Mouse (Mus musculus): Measurements from ENCODE around the gene Zfp963. TPM values are rescaled to one million over a fixed set of nuclear protein-coding genes. Genes with fewer than 3 reads are reported as not detected.
"Not testable (repeated sequence)": the region's sequence is repeated elsewhere in the genome, so short reads cannot be mapped to it uniquely, and the experiment has no call there.

The Zfp963 gene
- total RNA-seq, 1 experiment from 2014 or later, result 4.8 TPM

DNA sequence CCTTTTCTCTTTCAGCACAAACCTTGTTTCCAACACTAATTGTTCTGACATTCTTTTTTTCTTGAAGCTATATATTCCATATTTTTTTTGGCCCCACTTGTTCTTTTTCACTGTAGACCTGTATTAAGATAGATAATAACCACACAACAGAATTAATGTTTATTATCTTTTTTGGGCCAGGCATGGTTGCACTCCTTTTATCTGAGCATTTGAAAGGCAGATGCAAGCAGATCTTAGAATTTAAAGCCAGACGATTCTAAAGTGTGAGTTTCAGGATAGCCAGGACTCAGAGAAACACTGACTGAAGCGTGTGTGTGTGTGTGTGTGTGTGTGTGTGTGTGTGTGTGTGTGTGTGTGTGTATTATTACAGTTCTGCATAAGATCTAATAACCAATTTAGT is 2.7 kb upstream of the Zfp963 start:
- ATAC-seq (replicated peaks; ENCODE audit: low read depth, poor library complexity, severe bottlenecking), result no peak

DNA sequence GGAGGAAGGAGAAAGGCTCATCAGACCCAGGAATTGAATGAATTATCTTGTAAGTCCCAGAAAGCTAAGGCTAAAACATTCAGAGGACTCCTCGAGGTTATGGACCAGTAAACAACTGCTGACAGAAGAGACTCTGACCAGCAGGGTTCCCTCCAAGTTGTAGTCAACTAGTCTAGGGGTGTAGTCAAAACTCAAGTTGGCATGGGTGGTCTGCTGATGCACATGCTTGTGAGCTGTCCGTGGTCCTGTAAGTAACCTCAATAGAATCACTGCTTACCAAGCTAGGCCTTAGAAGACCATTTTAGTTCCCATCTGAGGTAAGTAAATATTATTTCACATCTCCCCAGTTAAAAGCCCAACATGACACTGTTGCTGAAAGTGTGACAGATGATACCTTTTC is 8.5 kb downstream of the Zfp963 start:
- ATAC-seq (replicated peaks; ENCODE audit: low read depth, poor library complexity, severe bottlenecking), result no peak

DNA sequence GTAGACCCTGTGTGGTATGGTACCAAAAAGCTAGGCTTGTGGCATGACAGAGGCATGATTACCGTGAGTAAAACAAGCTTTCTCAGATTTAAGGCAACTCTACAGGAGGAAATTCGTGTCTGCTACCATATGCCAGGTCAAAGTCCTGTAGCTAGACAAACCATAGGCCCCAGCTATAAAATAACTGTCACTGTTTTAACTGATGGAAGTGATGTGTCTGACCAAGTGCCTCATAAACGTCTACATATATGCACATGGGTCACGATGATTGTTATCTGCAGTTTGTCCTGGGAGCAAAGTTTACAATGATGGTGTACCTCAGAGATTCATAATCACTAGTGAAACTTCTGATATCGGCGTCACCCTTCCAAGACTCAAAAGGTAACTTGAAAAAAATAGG is 9.0 kb downstream of the Zfp963 start:
- ATAC-seq (replicated peaks; ENCODE audit: low read depth, poor library complexity, severe bottlenecking), result no peak

DNA sequence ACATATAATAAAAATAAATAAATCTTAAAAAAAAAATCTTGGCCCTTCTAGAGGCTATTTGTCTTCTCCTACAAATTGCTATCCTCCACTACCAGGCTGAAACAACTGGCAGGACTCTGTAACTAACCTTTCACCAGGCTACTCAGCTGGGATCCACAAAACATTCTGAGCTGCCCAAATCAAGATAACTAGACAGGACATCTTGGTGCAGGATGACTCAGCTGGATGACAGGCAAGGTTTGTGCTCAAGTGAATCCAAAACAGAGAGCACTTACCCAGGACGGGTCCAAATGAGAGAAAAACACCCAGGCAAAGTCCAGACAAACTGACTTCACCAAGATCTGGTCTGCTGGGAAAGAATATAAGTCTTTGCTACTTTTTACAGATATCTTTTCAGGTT is 14.3 kb downstream of the Zfp963 start:
- ATAC-seq (replicated peaks; ENCODE audit: low read depth, poor library complexity, severe bottlenecking), result no peak

DNA sequence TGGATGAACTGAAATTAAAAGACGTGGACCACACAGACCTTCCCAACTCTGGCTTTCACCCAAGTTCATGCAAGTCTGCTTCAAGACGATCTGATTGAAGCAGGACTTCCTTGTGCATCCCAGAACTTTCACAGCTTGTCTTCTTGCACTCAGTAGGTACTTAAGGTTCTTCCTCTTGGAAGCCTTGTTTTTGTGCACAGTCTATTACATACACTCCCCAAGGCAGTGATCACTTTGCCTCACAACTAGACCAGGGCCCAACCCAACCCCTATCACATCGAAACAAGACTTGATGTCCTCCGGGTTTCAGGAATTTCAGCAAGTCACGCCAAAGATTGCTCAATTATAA is 32.6 kb downstream of the Zfp963 start:
- no peak for ATAC-seq (replicated peaks; ENCODE audit: low read depth, poor library complexity, severe bottlenecking)

DNA sequence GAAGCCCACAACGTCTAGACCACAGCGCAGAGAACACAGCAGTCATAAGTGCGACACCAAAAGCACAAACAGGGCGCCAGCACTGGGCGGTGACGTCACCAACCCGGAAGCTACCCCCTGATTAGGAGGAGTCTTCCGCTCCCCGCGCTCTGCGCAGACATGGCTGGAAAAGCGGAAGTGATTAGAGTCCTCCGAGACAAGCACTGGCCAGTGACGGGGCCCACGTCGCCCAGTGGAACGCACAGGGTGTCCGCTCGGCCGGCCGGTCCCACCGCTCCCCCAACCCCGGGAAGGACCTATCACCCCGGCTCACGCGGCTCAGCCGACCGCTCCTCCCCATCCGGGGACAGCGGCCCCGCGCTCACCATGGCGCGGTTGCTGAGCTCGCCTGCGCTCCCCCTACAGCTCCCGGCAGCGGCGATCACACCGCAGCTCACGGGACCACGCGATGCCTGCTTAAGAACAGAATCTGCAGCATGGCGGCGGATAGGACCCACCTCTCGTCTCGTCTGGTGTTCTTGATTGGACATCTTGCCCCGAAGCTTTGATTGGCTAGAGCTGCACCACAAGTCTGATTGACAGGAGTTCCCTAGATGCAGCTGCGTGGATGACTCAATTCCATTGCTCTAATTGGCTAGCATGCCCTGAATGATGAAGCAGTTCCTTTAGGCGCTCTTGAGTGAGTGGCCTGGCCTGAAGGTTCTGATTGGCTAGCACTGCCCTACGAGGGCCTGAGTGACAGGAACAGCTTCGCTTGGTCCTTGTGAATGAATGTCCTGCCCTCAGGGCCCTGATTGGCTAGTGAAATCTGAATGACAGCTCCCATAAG is 33.2 kb downstream of the Zfp963 start:
- peak; percentile 94 for ATAC-seq (replicated peaks; ENCODE audit: low read depth, poor library complexity, severe bottlenecking)

DNA sequence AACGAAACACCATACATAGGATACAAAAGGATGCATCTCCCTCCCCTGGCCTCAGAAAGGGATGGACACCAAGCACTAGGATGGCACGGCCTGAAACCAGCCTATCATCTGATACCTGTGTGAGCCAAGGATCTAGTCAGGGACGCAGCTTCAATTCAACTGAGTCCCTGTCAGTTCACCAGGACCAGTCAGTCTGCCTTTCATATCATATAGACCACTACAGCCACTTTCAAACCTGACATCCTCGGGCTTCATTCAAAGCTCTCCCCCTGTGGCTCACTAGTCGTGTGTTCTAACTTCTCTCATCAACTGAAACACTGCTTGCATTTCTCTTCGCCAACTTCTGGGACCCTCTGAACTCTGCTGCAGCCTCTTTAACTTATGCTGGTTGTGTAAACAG is 34.4 kb downstream of the Zfp963 start:
- no peak for ATAC-seq (replicated peaks; ENCODE audit: low read depth, poor library complexity, severe bottlenecking)

DNA sequence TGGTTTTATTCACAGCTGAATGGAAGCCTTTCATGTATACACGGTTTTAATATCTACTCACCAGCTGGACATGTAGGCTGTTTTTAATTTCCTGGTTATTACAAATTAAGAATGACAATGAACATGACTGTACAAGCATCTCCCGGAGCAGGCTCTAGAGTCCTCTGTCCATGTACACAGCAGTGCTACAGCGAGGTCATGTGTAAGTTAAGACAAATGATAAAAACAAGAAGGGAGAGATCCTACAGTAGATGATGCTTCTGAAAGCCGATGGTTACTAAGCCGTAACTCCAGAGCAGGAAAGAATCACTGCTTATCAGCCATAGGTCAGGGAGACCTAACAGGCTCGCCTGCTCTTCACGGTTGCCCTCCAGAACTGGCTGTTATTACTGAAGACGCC is 36.3 kb downstream of the Zfp963 start:
- ATAC-seq (replicated peaks; ENCODE audit: low read depth, poor library complexity, severe bottlenecking), result no peak

DNA sequence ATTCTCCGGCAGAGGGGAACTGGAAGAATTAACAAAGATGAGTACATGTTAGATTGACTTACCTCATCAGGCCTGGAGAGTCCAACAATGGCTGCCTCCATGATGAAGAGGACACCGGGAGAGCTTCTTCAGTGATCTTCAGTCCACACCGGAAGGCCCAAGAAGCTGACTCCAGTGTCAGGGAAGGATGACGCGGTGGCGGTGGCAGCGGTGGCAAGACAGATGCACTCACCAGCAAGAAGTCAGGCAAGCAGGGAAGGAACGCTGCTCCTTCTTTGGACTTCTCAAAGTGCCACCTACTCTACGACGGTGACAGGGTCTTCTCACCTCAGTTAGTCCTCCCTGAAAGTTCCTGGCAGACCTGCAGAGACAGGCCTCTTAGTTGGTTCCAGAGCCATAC is 39.1 kb downstream of the Zfp963 start, which contains the start of gene Zfp869:
Zfp869 (minus strand) TSS at position 101 of the 400 bp plus-strand sequence.
- ATAC-seq (replicated peaks; ENCODE audit: low read depth, poor library complexity, severe bottlenecking), result not testable (repeated sequence)

DNA sequence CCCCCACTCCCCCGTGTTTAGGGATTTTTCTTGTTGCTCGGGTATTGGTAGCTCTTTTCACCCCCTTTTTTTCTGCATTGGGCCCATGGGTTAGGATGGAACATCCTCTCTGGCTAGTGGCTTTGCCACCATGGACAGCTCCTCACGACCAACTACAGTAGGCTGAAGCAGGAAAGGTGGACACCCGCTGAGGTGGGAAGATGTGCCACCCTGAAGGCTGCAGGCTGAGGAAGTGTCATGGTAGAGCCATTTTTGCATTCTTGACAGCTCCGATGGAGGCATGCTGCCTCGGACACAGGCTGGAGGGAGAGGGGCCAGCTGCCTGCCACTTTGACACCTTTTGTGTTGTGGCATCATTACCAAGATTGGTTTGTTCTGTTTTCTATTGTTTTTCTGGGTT is 48.0 kb downstream of the Zfp963 start:
- ATAC-seq (replicated peaks; ENCODE audit: low read depth, poor library complexity, severe bottlenecking), result no peak

Other genes with a start within 250 kb of the Zfp963 start
- gene Gm7697, start 227.0 kb downstream of the Zfp963 start, total RNA-seq (2017), result not detected in 2 replicates
- 13.1 and 28.9 TPM in 2 replicates for gene Zfp868, start 124.4 kb downstream of the Zfp963 start, total RNA-seq (2017)
- gene Zfp964, start 95.5 kb downstream of the Zfp963 start, total RNA-seq (2017), result 0.59 and 0.87 TPM in 2 replicates
- 31.2 and 36.5 TPM in 2 replicates for gene Zfp869, start 39.2 kb downstream of the Zfp963 start, total RNA-seq (2017)
- gene Gm20422, start 24.9 kb upstream of the Zfp963 start, total RNA-seq (2017), result not detected in 2 replicates
- gene Atp13a1, start 41.2 kb upstream of the Zfp963 start, total RNA-seq (2017), result 12.9 and 19.5 TPM in 2 replicates
- gene Zfp866, start 41.2 kb upstream of the Zfp963 start, total RNA-seq (2017), result 23.3 and 32.0 TPM in 2 replicates
- 26.0 and 27.0 TPM in 2 replicates for gene Gmip, start 58.7 kb upstream of the Zfp963 start, total RNA-seq (2017)
- gene Lpar2, start 72.5 kb upstream of the Zfp963 start, total RNA-seq (2017), result 1.4 and 1.5 TPM in 2 replicates
- gene Pbx4, start 82.5 kb upstream of the Zfp963 start, total RNA-seq (2017), result 14.2 and 15.3 TPM in 2 replicates
- gene Cilp2, start 137.7 kb upstream of the Zfp963 start, total RNA-seq (2017), result not detected in 2 replicates
- 1.2 TPM in 1 of 2 replicates, not detected in the other for gene Tssk6, start 152.2 kb upstream of the Zfp963 start, total RNA-seq (2017)
- 82.1 and 100 TPM in 2 replicates for gene Ndufa13, start 152.6 kb upstream of the Zfp963 start, total RNA-seq (2017)
- not detected in 2 replicates for gene Yjefn3, start 152.7 kb upstream of the Zfp963 start, total RNA-seq (2017)
- gene Gatad2a, start 246.4 kb upstream of the Zfp963 start, total RNA-seq (2017), result 86.7 and 90.0 TPM in 2 replicates